Mouse (Mus musculus): ENCODE results near the gene Adamts16. TPM values are rescaled to one million over a fixed set of nuclear protein-coding genes. Genes with fewer than 3 reads are reported as not detected.
A peak's percentile ranks its signal among the peaks of the same experiment; 100 is the strongest.
"Not testable (repeated sequence)": the region's sequence is repeated elsewhere in the genome, so short reads cannot be mapped to it uniquely, and the experiment has no call there.

The Adamts16 gene
- total RNA-seq (2021) = under 1 TPM; 0.38 to 0.44 TPM
- long read RNA-seq, experiment 1 = 0 reads
- long read RNA-seq, experiment 2 = 0 reads

DNA sequence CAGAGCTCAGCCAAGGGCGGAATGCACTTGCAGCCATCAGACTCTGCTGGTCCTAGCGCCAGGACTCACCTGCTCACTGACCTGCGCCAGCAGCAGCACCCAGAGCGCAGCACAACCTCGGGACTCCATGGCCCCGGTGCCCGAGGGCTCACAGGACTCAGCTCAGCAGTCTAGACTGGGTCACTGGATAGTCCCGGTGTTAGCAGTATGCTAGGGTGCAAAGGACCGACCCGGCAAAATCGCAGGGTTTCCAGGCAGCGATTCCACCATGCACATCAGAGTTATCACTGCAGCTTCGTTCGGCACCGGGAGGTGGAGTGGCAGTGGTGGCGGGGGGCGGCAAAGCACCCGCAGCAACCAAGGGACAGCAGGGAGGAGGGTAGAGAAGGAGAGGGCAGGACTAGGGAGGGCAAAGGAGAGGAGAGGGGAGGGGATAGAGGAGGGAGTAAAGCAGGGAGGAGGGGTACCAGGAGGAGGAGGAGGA lies at the start of gene Adamts16:
TSS of gene Adamts16 (minus strand) at position 391 of the 484 bp plus-strand sequence.
- DNase-seq = no peak
- intact Hi-C loops (cut with DNase I) = loop anchor here (5.0 to 10.0 kb wide), 2 partner anchors 163 to 234 kb away; no protein-coding TSS in a partner anchor

GRCm38 (mm10) chr13:70887136-70887535 lies 45.5 kb upstream of the Adamts16 start:
- no peak for DNase-seq
- intact Hi-C loops (cut with DNase I) = no loop called here

DNA sequence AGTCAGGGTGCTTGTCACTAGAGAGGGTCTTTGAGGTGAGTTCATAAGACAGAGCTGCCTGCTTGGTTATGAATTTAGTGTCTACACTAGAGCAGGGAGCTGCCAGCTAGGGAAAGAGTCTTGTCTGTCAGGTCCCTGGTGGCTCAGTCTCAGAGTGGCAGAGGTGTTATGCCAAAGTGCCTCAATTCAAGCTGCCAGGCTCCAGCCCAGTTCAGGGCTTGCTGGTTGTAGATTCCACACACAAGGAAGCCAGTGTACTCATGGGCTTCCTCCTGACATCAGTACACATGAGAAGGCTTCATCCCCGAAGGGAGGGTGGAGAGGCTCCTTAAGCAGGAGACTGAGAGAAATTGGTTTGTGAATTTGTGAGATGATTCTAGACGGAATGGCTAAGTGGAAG lies 43.4 kb upstream of the Adamts16 start:
- no peak for DNase-seq
- intact Hi-C loops (cut with DNase I) = no loop called here

DNA sequence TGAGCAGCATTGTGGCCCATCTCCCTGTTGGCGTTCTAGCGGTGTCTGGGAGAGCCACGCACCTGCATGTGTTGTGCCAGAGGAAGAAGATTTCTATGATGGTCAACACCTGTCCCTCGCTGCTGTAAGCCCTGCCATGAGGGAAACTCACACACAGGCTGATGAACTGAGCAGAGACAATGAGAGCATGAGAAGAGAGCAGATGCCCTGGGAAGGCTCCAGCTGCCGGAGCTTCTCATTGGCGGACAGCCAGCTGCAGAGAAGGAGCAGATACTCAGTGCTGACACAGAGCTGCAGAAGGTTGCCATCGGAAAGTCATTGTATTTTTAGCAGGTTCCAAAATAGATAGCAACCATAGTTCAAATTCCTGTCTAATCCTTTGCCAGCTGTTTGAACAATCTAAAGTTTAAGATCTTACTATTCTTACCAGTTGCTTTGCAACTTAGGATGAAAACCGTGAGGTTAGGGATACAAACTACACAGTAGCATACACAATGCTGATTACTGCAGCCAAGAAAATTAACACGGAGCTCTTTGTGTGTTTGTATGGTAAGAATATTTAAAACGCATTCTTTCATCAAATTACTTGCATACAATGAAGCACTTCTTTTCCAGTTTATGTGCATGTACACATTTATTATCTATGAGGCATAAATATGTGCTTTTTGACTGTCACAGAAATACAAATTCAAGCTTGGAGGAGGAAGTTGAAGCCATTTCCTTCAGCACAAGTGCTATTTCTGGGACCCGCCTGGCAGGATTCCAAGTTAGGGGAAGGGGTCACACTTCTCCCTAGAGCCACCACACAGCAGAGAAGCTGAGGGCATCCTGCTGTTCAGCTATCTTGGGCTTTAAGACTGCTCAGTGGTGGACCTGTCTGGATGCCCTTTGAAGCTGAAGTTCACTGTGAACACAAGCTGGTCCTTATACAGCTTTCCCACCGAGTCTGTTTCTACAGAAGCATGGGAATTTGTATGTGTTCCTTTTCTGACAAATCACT lies 42.6 kb upstream of the Adamts16 start:
- DNase-seq = peak; percentile 44 to 52
- intact Hi-C loops (cut with DNase I) = no loop called here

- intact Hi-C loops (cut with DNase I); DNase-seq: not testable (repeated sequence)
These were observed 38.4 kb upstream of the Adamts16 start for GRCm38 (mm10) chr13:70879971-70880370.

- DNase-seq = no peak
- intact Hi-C loops (cut with DNase I) = no loop called here
These were observed 35.9 kb upstream of the Adamts16 start for GRCm38 (mm10) chr13:70877550-70877913.

- DNase-seq = no peak
- intact Hi-C loops (cut with DNase I) = no loop called here
These were observed 35.3 kb upstream of the Adamts16 start for GRCm38 (mm10) chr13:70876648-70877549.

DNA sequence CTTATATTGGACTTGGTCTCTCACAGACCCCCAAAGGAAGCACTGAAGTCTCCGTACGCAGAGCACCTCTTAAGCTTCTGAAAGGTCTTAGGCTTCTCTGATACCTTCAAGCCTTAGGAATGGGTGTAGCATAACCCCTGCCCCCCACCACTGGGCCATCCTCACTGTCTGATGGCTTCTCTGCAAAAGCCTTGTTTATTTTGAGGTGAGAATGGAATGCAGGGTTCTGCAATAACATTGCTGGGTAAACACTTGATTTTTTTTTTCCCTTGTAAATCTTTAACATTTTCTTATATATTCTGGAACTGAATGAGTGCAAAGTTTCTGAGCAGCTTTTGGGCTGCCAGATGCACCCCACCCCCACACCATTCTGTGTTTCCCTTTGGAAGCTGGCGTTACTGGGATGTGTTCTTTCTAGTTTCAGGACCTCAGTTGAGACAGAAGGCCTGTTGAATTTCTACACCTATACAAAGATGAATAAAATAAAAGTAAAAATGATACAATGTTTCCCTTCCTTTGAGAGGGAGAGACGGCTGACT lies 33.9 kb upstream of the Adamts16 start:
- DNase-seq = no peak
- intact Hi-C loops (cut with DNase I) = no loop called here

DNA sequence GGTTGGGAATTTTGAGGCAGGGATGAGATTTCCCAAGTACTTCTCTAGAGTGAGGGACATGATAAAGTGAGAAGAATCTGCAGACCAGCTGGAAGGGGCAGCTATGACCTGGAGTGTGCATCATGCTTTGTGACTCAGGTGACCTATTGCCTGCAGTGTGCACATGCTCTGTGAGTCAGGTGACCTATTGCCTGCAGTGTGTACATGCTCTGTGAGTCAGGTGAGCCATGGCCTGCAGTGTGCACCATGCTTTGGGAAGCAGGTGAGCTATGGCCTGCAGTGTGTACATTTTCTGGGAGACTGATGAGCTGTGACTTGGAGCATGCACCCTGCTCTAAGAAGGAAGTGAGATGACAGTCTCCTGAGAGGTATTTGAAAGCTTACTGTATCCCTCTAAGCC lies 33.1 kb upstream of the Adamts16 start:
- intact Hi-C loops (cut with DNase I) = no loop called here
- no peak for DNase-seq

GRCm38 (mm10) chr13:70873851-70874250 lies 32.2 kb upstream of the Adamts16 start:
- DNase-seq; intact Hi-C loops (cut with DNase I): not testable (repeated sequence)

GRCm38 (mm10) chr13:70871049-70871448 lies 29.4 kb upstream of the Adamts16 start:
- no peak for DNase-seq
- intact Hi-C loops (cut with DNase I) = no loop called here

GRCm38 (mm10) chr13:70866971-70867625 lies 25.5 kb upstream of the Adamts16 start:
- intact Hi-C loops (cut with DNase I) = no loop called here
- DNase-seq = no peak

GRCm38 (mm10) chr13:70865867-70866266 lies 24.3 kb upstream of the Adamts16 start:
- intact Hi-C loops (cut with DNase I) = no loop called here

GRCm38 (mm10) chr13:70862162-70862908 lies 20.7 kb upstream of the Adamts16 start:
- no peak for DNase-seq
- intact Hi-C loops (cut with DNase I) = no loop called here

More at GRCm38 (mm10) chr13:70865867-70866266, 24.3 kb upstream of the Adamts16 start:
- no peak for DNase-seq

- intact Hi-C loops (cut with DNase I) = no loop called here
- DNase-seq = no peak
These were observed 12.0 kb upstream of the Adamts16 start for GRCm38 (mm10) chr13:70853601-70854000.

- intact Hi-C loops (cut with DNase I) = loop anchor here (10.0 kb wide), 1 partner anchor 158 kb away; no protein-coding TSS in a partner anchor
- DNase-seq = no peak
These were observed 5.3 kb upstream of the Adamts16 start for GRCm38 (mm10) chr13:70846933-70847332.

- intact Hi-C loops (cut with DNase I) = loop anchor here (10.0 kb wide), 1 partner anchor 159 kb away; no protein-coding TSS in a partner anchor
- no peak for DNase-seq
These were observed 3.9 kb upstream of the Adamts16 start for GRCm38 (mm10) chr13:70845526-70845925.

GRCm38 (mm10) chr13:70842126-70842525 lies 515 bp upstream of the Adamts16 start:
- DNase-seq = no peak
- intact Hi-C loops (cut with DNase I) = loop anchor here (5.0 to 10.0 kb wide), 2 partner anchors 163 to 235 kb away; no protein-coding TSS in a partner anchor

GRCm38 (mm10) chr13:70840161-70840560 lies 1.4 kb downstream of the Adamts16 start:
- intact Hi-C loops (cut with DNase I) = loop anchor here (1.0 to 10.0 kb wide), 3 partner anchors 165 to 233 kb away; no protein-coding TSS in a partner anchor
- DNase-seq = peak; percentile 32 to 35
